Mouse (Mus musculus) ES-E14 (cell line): ENCODE measurements around the gene Slc2a13. TPM values are rescaled to one million over a fixed set of nuclear protein-coding genes. Genes with fewer than 3 reads are reported as not detected.
A peak's percentile ranks its signal among the peaks of the same experiment; 100 is the strongest.

Source experiments
- DNase-seq: peaks from one replicate; pipeline ENCODE4 v3.0.0-alpha.2; 2013; ENCODE audit warnings: low read depth, low spot score
- H3K27ac ChIP-seq: 2 replicates; pipeline ENCODE4 v1.5.1; 2012; ENCODE audit warnings: low read depth, mild to moderate bottlenecking, low read length, moderate library complexity, mixed read lengths; ENCODE audit not compliant: poor library complexity, insufficient read depth, severe bottlenecking
- H3K36me3 ChIP-seq: 2 replicates; pipeline ENCODE4 v1.6.1; 2012; ENCODE audit warnings: mild to moderate bottlenecking, low read length, moderate library complexity, mixed read lengths; ENCODE audit not compliant: control insufficient read depth, poor library complexity, insufficient read depth, severe bottlenecking
- H3K4me1 ChIP-seq, 2 experiments: fragments of 150-350 bp in 1 of 2; sonication (generic) in 1 of 2; 2 replicates each; pipeline ENCODE4 v1.6.1; 2012; ENCODE audit warnings: low read length in 2 of 2, mild to moderate bottlenecking in 1 of 2, mixed read lengths in 1 of 2; ENCODE audit not compliant: control insufficient read depth in 2 of 2, insufficient read depth in 2 of 2, poor library complexity in 1 of 2
- H3K4me3 ChIP-seq, 2 experiments: fragments of 150-350 bp in 1 of 2; sonication (generic) in 1 of 2; 2 replicates each; pipeline ENCODE4 v1.5.1; 2012; ENCODE audit warnings: low read length in 2 of 2, low read depth in 1 of 2, mild to moderate bottlenecking in 1 of 2, mixed read lengths in 1 of 2; ENCODE audit not compliant: insufficient read depth in 1 of 2, poor library complexity in 1 of 2, severe bottlenecking in 1 of 2
- H3K9ac ChIP-seq: 2 replicates; pipeline ENCODE4 v1.6.1; 2012; ENCODE audit warnings: low read depth, mild to moderate bottlenecking, low read length, mixed read lengths; ENCODE audit not compliant: poor library complexity, insufficient read depth, severe bottlenecking
- H3K9me3 ChIP-seq: fragments of 150-350 bp; sonication (generic); 2 replicates; pipeline ENCODE4 v1.6.1; 2012; ENCODE audit warnings: low read depth, mild to moderate bottlenecking, low read length; ENCODE audit not compliant: control insufficient read depth, insufficient read depth
- CHD2 ChIP-seq: IDR thresholded peaks from 2 replicates; pipeline ENCODE4 v1.6.1; 2014; ENCODE audit warnings: mild to moderate bottlenecking, low read depth, low read length, inconsistent platforms
- HCFC1 ChIP-seq: IDR thresholded peaks from 2 replicates; pipeline ENCODE4 v1.6.1; 2012; ENCODE audit warnings: low read length, inconsistent platforms, borderline replicate concordance; ENCODE audit not compliant: insufficient read depth
- MAFK ChIP-seq: IDR thresholded peaks from 2 replicates; pipeline ENCODE4 v1.6.1; 2014; ENCODE audit warnings: mild to moderate bottlenecking, low read depth, low read length, inconsistent platforms; ENCODE audit not compliant: insufficient read depth
- ZC3H11A ChIP-seq: IDR thresholded peaks from 2 replicates; pipeline ENCODE4 v1.6.1; 2012; ENCODE audit warnings: low read depth, mild to moderate bottlenecking, inconsistent platforms, low read length, borderline replicate concordance
- ZNF384 ChIP-seq: IDR thresholded peaks from 2 replicates; pipeline ENCODE4 v1.6.1; 2012; ENCODE audit warnings: low read depth, low read length, inconsistent platforms
- in situ Hi-C, 2 experiments: fragments of 600-800 bp; cut with MboI; formaldehyde crosslinking; loops; one replicate each; pipeline ENCODE4 v1.15.1; 2025; ENCODE audit warnings: low sequenced_read_pairs in 2 of 2, inconsistent platforms in 1 of 2; ENCODE audit not compliant: unreplicated experiment in 2 of 2
- total RNA-seq: library from RNA; depleted of rRNA; stranded (reverse); fragments of 300-350 nt; gene quantifications from 2 replicates; pipeline ENCODE4 v1.2.3, GENCODE M21; 2012

Gene Slc2a13
- total RNA-seq, 1 experiment, result 0.13 TPM

DNA sequence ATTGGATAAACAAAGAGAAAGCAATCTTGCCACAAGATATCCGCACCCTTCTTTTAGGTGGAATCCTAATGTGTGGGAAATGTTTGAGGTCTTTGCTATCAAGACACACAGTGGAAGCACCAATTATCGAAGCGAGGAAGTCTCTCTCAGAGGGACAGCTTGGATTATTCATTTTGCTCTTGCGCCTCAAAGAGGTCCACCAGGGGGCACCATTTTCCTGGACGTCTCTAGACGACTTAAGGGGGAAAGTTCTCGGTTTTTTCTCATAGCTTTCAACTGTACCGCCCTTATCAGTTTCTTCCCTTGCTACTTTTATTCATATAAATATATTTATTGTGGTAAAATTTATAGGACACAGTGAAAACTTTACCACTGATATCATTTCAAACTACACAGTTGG is 36.7 kb upstream of the Slc2a13 start:
- DNase-seq, result peak; percentile 52
- H3K27ac ChIP-seq, result no peak overlapping the region
- TF ChIP-seq MAFK (no peak), ZC3H11A (peak; percentile 39; the same call in 1 of the 2 replicates)
- in situ Hi-C loops, result no loop called here
- H3K9ac ChIP-seq, result no peak overlapping the region
- 0 out of 4 replicates have a peak overlapping the region, but pooled peaks of 1 of the 2 experiments have one; percentile 5 for H3K4me3 ChIP-seq
- no peaks in the 10 kb centered on the region for H3K36me3 ChIP-seq
- H3K4me1 ChIP-seq, result no peaks in the 10 kb centered on the region
- H3K9me3 ChIP-seq, result no peaks in the 10 kb centered on the region

DNA sequence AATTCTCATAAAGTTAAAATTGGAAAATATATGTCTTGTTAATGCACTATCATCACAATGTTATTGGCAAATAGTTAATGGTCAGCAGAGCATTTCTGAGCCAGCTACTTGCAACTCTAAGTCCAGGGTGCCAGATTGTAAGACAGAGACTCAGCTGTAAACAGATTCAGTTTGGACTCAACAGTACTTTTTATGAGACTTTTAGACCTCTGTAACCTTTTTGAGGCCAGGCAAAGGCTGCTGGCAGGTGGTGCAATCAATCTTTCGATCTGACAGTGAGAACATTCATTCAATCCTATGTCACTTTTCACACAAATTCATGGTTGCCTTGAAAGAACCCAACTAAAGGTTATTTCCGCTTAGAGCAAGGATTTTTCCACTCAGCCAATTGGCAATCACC is 35.8 kb upstream of the Slc2a13 start:
- in situ Hi-C loops, result no loop called here
- TF ChIP-seq CHD2 (no peak), HCFC1 (no peak), ZNF384 (no peak), MAFK (no peak), ZC3H11A (no peak)
- H3K9ac ChIP-seq, result no peak overlapping the region
- H3K27ac ChIP-seq, result no peak overlapping the region
- no peaks in the 10 kb centered on the region for H3K9me3 ChIP-seq
- DNase-seq, result no peak
- no peak overlapping the region for H3K4me3 ChIP-seq
- H3K4me1 ChIP-seq, result no peaks in the 10 kb centered on the region
- no peaks in the 10 kb centered on the region for H3K36me3 ChIP-seq

DNA sequence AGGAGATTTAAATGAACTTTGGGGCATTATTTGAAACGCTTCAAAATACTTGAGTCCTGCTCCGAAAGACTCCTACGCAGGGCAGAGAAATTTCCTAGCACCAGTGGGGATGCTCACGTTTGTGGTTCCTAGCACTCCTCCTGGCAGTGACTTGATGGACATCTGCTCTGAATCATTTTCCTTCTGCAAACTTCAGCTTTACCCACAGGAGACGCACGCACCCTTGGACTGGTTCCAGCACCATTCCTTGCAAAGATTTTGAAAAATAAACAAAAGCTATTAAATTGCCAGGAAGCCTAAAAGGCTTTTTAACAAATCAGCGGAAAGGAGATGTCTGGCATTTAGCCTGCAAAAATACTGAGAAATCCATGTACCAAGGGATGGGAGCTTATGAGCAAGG is 28.1 kb upstream of the Slc2a13 start:
- no peak overlapping the region for H3K9ac ChIP-seq
- no peaks in the 10 kb centered on the region for H3K4me1 ChIP-seq
- no peak for TF ChIP-seq HCFC1
- no peak for TF ChIP-seq ZNF384
- TF ChIP-seq CHD2, result no peak
- TF ChIP-seq ZC3H11A, result no peak
- no peak overlapping the region for H3K27ac ChIP-seq
- in situ Hi-C loops, result no loop called here
- no peaks in the 10 kb centered on the region for H3K9me3 ChIP-seq
- H3K4me3 ChIP-seq, result no peak overlapping the region
- H3K36me3 ChIP-seq, result no peaks in the 10 kb centered on the region
- DNase-seq, result no peak

DNA sequence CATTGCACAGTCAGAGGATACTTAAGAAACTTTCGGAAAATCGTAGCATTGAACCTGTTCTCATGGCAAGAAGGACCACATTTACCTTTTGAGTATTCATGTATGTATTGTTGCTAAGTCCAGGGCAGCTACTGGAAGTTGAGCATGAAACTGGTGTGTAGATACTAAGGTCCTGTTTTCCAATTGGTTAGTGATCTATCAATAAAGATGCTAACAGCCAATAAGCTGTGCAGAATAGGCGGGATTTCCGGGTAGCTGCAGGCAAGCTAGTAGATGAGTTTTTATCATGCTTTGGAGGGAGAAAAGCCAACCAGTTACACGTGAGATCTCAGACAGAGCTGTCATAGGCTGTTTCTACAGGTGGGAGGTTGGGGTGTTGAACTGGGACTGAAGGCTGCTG is 24.2 kb upstream of the Slc2a13 start:
- DNase-seq, result no peak

DNA sequence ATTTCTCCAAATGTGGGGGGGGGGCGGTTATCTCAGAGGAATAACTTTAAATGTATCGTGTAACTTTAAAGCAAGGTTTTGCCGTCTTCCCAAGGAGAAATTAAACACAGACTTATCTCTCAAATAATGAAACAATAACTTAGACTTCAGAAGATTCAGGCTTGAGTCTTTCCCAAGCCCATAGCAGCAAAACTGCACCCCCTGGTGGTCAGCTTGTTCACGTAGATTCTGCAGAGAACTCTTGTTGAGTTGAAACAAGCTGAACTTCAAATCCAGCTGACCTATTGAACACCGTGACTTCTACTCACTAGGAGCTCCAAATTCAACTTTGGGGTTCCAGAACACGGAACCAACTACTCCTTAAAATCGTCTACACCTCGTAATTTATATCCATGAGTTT is 1.4 kb upstream of the Slc2a13 start:
- no peak overlapping the region for H3K27ac ChIP-seq
- no peak overlapping the region for H3K9ac ChIP-seq
- no peaks in the 10 kb centered on the region for H3K36me3 ChIP-seq
- H3K4me3 ChIP-seq, result no peak overlapping the region
- no peaks in the 10 kb centered on the region for H3K4me1 ChIP-seq
- in situ Hi-C loops, result no loop called here
- TF ChIP-seq HCFC1, result no peak
- TF ChIP-seq CHD2, result no peak
- no peak for TF ChIP-seq MAFK
- TF ChIP-seq ZC3H11A, result 0 out of 2 replicates have a peak, but pooled peaks have one; percentile 15
- H3K9me3 ChIP-seq, result no peaks in the 10 kb centered on the region
- peak; percentile 66 for DNase-seq

More for the DNA sequence above, 24.2 kb upstream of the Slc2a13 start:
- Histone ChIP-seq H3K9ac (no peak overlapping the region), H3K9me3 (no peaks in the 10 kb centered on the region), H3K4me1 (no peaks in the 10 kb centered on the region), H3K36me3 (no peaks in the 10 kb centered on the region), H3K4me3 (no peak overlapping the region), H3K27ac (no peak overlapping the region)
- no peak for TF ChIP-seq ZC3H11A
- no peak for TF ChIP-seq ZNF384
- no peak for TF ChIP-seq MAFK
- TF ChIP-seq HCFC1, result no peak
- in situ Hi-C loops, result no loop called here
